In the genomic region with DNA sequence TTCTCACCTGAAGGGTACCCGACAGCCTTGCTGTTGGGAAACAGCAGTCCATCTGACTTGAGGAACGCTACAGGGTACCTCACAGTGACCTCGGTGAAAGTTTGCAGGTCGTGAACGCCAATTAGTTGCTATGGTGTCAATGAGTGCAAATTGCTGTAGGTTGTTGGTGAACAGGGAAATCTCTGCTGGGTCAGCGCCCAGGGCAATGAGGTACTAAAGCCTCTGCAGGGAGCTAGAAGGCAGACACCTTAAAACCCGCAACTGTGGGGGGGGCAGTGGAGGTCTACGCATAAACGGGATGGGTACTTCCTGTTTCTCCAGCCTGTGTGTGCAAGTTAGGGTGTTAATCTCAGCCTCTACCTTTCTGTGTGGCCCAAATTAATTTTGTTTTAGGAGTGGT, we compare ENCODE assay signal across 16 mouse cellular contexts.
"Had no signal": no experiment of that assay in that cellular context is flagged by ENCODE, and none has a peak within 500 bp of the region (broad histone marks: within the 10 kb centered on the region; RNA-seq: fewer than 3 reads in every experiment).

No protein-coding gene starts in this region.

- H3K36me3 ChIP-seq: liver, embryonic 15.5 days; midbrain, embryonic 15.5 days; neural tube, embryonic 12.5 days had no signal

- H3K9me3 ChIP-seq: liver, embryonic 15.5 days; midbrain, embryonic 15.5 days; neural tube, embryonic 12.5 days had no signal

- H3K9ac ChIP-seq: liver, embryonic 15.5 days; midbrain, embryonic 15.5 days; neural tube, embryonic 12.5 days had no signal

- H3K4me1 ChIP-seq: liver, embryonic 15.5 days; midbrain, embryonic 15.5 days; neural tube, embryonic 12.5 days had no signal

- H3K4me3 ChIP-seq: layer of hippocampus, adult 2 months; liver, embryonic 15.5 days; midbrain, embryonic 15.5 days; neural tube, embryonic 12.5 days had no signal

- H3K4me2 ChIP-seq: liver, embryonic 11.5 days; liver, embryonic 15.5 days; midbrain, embryonic 15.5 days; neural tube, embryonic 12.5 days had no signal

- DNase-seq: kidney, adult 9 months; kidney, postnatal 36 days; lung, adult 2 months; lung, postnatal 36 days; right cerebral cortex, adult 18-20 months; right cerebral cortex, postnatal 4 days; spleen, adult 18-20 months; thymus, adult 18-20 months; thymus, postnatal 14 days had no signal

- H3K27ac ChIP-seq: kidney, postnatal 0 days; layer of hippocampus, adult 2 months; liver, embryonic 15.5 days; midbrain, embryonic 15.5 days; neural tube, embryonic 12.5 days had no signal

- ATAC-seq: lung, postnatal 0 days; midbrain, embryonic 15.5 days had no signal

- H3K27me3 ChIP-seq: liver, embryonic 15.5 days; midbrain, embryonic 15.5 days; neural tube, embryonic 12.5 days had no signal
